Mouse (Mus musculus) mature B cell (primary cell): ENCODE data around the gene Glcci1.

ENCODE experiments used
- in situ Hi-C: fragments of 300-500 bp; cut with MboI; formaldehyde crosslinking; loops from 2 replicates; pipeline ENCODE4 v1.14.3; 2019

Gene Glcci1

DNA sequence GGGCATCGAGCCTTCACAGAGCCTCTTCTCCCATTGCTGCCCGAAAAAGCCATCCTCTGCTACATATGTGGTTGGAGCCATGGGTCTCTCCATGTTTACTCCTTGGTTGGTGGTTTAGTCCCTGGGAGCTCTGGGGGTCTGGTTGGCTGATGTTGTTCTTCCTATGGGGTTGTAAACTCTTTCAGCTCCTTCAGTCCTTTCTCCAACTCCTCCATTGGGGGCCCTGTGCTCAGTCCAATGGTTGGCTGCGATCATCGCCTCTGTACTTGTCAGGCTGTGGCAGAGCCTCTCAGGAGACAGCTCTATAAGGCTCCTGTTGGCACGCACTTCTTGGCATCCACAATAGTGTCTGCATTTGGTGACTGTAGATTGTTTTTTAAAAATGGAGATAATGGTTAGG, 35.4 kb downstream of the Glcci1 start:
- in situ Hi-C loops: no loop called here

- in situ Hi-C loops: no loop called here
Observed at GRCm38 (mm10) chr6:8545780-8546179, 36.4 kb downstream of the Glcci1 start.

DNA sequence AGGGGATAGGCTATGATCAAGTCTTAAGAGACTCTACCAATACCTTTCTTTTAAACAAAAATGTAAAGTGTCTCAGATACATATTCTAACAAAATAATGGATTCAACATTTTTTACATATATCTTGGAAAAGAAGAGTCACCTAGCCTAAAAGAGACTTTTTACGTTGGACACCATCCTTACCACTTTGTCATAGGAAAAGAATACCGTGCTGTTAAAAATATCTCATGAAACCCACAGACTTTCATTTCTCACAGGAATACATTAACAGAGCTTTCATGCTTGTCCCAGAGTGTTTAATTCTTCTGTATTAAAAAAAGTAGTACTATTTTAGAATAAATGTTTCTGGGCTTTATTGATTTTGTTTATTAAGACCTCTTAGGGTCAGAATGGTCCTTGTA, 41.8 kb downstream of the Glcci1 start:
- in situ Hi-C loops: no loop called here

DNA sequence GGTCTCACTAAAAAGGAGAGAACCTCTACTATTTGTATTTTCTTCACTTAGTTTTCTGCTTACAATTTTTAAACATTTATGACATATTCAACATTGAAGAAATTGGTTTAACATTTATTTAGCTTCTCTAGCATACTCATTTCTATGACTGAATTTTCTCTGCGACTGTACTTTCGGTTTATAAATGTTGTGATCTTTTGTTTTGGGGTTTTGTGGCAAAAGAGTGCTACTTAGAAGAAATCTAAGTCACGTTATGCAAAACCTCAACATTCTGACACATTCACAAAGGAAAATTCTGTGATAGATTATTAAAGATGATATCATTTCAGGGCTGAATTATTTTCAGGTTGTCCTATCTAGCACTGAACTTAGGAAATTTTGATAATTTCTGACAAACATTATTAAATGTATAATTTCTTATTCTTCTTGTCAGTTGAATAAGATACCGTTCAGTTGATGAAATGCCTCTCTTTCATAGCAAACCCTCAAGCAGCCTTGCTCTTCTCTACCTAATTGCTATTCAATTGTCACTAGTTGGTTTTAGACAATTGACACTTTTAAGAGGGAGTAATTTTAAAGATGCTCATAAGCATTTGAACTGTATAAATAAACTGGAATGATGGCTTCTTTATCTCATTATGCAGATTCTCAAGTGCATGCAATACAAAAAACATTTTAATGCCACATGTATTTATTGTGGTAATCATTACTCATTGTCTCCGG, 47.6 kb downstream of the Glcci1 start:
- in situ Hi-C loops: no loop called here

DNA sequence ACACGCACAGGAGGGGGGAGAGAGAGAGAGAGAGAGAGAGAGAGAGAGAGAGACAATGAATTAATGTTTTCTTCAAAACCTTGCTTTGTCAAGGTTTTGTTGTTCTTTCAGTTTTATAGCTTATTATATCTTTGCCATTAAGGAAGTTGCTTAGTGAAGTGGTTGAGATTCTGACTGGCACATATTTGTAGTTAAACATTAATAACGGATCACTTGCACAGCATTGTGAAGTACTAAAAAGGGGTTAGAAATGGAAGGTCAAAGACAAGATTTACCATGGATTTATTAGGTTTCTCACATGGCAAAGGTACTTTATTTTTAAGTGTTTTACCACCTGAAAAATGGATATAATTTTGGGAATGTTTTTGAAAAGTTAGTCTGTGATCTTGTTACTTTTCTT, 51.3 kb downstream of the Glcci1 start:
- in situ Hi-C loops: no loop called here

- in situ Hi-C loops: no loop called here
Observed at GRCm38 (mm10) chr6:8582377-8582776, 73.0 kb downstream of the Glcci1 start.

DNA sequence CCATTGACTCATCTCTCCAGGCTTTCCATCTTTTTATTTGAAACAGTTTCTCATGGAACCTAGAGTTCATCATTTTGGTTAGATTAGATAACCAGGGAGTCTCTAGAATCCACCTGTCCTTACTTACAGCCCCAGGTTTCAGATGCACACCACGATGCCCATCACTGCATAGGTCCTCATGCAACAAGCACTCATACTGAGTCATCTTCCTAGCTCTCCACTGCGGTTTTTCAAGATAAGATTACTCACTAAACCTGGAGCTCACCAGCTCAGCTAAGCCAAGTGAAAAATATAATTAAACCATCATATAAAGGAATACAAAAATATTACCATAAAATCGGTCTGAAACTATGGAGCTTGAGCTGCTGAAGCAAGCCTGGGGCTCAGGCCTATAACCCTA, 74.5 kb downstream of the Glcci1 start:
- in situ Hi-C loops: no loop called here

GRCm38 (mm10) chr6:8591665-8592064, 82.3 kb downstream of the Glcci1 start:
- in situ Hi-C loops: no loop called here

GRCm38 (mm10) chr6:8617369-8617768, 108.0 kb downstream of the Glcci1 start:
- in situ Hi-C loops: no loop called here

DNA sequence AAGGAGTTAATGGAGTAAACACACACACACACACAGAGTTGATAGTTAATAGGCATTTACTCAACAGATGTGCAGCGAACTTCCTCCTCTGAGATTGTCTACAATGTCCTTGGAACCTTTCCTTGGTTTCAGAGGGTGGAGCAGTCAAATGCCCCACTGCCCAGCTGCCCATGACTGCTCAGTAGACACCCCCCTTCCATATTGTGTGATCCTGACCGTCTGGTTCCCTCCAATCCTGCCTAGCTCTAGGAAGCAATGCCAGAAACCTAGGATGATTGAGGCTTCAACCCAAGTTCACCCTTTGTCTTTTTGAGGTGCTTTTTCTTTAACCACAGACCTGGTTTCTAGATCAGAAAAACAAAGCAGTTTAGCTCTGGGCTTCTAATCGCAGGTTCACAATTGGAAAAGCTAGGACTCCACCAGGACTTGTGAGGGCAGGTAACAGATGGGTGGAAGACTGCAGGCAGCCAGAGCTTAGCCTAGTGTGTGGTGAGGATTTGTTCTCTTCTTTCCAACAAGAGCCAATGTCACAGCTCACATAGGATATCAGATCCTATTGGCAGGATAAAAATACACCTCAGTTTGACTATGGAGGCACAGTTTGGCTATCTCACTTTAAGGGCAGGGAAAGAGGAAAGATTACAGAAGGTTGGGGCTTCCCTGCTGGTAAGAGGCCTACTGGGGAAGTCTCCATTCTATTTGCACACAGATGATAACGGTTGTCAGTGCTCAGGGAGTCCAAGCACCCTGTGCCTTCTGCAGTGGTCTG, 110.4 kb downstream of the Glcci1 start:
- in situ Hi-C loops: no loop called here

DNA sequence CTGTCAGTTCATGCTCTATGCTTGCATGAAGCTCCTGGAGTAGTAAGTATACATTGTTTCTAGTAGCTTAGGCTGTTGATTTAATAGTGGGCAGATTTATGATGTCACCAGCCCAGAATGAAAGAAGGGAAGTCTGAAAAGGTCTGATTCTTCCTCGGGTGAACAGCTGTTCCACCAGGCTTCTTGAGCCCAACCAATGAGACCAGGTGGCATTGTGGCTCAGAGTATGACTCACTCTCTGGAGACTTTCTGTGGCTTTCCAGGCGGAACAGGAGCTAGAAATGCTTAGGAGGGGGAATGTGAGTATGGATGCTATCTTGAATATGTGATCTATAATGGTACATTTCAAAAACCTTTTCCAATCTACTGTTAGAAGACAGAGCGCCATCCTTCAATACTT, 113.6 kb downstream of the Glcci1 start:
- in situ Hi-C loops: no loop called here

- in situ Hi-C loops: no loop called here
Observed at GRCm38 (mm10) chr6:8628226-8628625, 118.8 kb downstream of the Glcci1 start.

DNA sequence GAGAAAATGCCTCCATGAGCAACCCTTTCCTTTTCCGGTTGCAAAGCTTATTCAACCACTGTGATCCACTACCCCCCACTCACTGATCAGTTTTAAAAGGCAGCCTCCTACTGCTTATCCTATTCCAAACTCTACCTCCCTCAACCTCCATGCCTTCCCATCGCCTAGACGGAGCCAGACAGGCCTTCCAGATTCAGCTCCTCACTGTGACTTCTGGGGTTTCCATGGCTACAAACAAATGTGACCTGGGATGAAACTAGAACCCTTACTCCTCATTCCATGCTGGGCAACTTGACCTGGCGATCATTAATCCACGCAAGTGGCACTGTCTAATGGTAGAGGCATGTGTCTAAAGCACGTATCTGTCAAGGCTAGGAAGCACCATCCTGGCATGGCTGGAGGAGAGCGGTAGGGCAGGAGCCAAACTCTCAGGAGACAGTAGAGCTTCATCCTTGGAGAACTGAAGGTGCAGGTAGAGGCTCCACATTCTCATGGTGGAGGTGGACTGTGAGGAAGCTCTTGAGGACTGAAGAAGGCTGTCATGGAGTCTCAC, 119.4 kb downstream of the Glcci1 start:
- in situ Hi-C loops: no loop called here

- in situ Hi-C loops: no loop called here
Observed at GRCm38 (mm10) chr6:8630531-8630930, 121.1 kb downstream of the Glcci1 start.

DNA sequence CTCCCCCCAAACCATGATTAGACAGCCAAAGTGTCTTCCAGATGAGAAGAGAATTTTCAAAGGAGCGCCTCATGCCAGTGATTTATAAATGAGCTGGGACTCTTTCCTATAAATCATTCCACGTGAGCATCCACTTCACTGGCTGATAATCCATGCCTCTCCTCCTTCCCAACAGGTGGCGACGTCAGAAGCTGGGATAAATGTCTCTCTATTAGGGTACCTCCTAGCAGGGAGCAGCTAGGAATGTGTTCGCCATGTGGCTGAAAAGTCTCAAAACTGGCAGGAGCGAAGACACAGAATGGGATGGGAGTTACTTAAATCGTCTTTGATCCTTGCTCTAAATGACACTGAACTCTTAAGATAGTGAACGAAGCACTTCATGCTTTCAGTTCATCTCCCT, 122.0 kb downstream of the Glcci1 start:
- in situ Hi-C loops: no loop called here

DNA sequence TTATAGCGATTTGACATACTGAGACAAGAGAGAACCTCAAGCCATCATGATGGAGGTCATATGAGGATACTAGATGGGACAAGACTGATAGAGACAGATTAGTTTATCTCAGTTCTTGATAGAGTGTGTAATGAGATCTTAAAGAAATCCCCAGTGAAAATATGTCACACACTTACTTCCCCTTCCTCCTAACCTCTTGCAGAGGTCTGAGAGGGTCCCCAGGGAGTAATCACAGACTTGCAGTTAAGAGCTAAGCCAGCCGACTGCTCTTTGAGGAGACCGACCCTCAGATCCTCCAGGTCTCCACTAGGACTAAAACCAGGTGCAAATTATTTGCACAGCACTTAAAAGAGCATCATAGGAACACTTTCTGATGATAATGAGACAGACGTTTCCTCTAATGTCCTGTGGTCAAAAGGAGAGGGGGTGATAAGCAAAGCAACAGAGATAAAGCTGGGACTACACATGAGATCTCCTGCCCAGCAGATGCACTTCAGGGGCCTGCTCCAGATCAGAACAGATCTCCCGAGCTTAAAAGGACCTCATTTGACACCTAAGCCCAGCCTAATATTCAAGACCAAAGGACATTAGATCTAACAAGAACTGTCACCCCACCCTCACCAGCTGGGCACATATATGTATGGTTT, 122.7 kb downstream of the Glcci1 start:
- in situ Hi-C loops: no loop called here

DNA sequence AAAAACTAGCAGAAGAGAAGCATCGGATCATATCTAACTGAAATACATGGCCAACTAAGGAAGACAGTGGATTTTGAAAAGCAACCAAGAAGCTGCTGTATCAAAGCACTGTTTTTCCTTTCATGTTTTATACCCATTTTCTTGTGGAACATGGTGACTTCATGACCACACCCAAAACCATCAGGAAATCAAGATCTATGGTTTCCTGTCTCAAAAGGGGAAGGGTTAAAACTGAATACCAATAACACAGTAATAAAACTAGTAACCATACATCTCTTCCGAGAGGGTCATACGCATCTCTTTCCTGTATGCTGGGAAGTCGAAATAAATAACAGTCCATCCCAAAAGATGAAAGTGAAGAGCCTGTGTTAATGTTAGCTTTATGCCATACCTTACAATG, 123.3 kb downstream of the Glcci1 start:
- in situ Hi-C loops: no loop called here

- in situ Hi-C loops: no loop called here
Observed at GRCm38 (mm10) chr6:8638122-8638521, 128.7 kb downstream of the Glcci1 start.

DNA sequence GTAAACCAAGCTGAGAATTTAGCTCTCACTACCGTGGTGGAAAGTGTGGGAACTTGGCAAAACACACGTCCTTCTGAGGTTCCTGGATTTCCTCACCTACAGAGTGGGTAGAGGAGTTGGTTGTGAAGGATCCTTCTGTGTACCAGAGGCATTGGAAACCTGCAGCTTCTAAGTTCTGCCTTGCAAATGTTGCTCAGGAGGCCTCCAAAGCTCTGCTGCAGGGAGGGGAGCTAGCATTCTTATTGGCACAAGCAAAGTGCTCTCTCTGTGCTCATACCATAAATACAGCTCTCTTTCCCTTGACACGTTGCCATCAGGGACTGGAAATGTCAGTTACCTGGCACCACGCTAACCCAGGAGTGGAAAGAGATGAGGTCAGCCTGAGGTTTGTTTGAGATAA, 129.5 kb downstream of the Glcci1 start:
- in situ Hi-C loops: no loop called here

GRCm38 (mm10) chr6:8639526-8639925, 130.1 kb downstream of the Glcci1 start:
- in situ Hi-C loops: no loop called here

GRCm38 (mm10) chr6:8640863-8641262, 131.5 kb downstream of the Glcci1 start:
- in situ Hi-C loops: no loop called here

DNA sequence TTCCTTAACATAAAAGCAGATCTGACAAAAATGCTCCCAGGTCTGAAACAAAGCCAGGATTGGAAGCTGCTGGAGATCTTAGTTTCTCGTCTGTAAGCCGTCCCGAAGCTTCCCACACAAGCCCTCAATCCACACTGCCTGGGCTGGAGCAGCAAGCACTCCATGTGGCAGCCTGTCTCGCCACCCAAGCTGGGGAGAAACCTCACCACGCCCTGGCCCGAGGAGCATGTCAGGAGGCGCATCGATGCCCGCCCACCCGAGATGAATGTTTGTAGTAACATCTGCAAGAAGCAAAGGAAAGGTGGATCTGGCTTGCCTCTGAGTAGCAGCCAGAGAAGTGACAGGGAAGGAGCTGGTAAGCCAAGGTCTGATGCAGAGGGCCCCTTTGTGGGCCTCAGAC, 135.3 kb downstream of the Glcci1 start:
- in situ Hi-C loops: no loop called here

DNA sequence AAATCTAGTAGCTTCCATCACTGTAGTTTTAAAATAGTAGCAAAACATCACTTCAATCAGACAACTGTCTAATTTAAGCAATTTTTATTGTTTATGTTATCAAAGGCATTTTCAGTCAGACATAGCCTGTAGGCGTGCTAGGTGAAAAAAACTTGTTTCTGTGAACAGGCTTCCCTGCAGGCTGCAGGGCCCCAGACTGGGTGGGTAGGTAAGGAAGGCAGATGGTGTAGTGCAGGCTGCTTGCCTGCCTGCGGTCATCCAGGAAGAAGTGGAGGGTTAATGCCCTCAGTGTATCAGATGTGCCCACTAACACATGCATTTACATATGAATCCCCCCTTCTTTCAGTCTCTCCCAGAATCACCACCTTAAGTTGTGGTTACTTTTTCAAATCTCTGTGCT, 136.3 kb downstream of the Glcci1 start:
- in situ Hi-C loops: no loop called here
